Mouse (Mus musculus) embryonic fibroblast, embryonic 13.5 days (primary cell): Measurements from ENCODE around the gene Krt83. TPM values are rescaled to one million over a fixed set of nuclear protein-coding genes. Genes with fewer than 3 reads are reported as not detected.

ENCODE experiments used
- H3K27ac ChIP-seq: 2 replicates; pipeline ENCODE4 v1.5.1; 2012; ENCODE audit warnings: low read length, control low read depth, inconsistent platforms; ENCODE audit not compliant: insufficient read depth
- H3K4me1 ChIP-seq: 2 replicates; pipeline ENCODE4 v1.6.1; 2011; ENCODE audit warnings: low read length; ENCODE audit not compliant: control insufficient read depth, insufficient read depth
- H3K4me3 ChIP-seq: 2 replicates; pipeline ENCODE4 v1.5.1; 2011; ENCODE audit warnings: mild to moderate bottlenecking, control low read depth, low read length; ENCODE audit not compliant: insufficient read depth
- CTCF ChIP-seq: IDR thresholded peaks from 2 replicates; pipeline ENCODE4 v1.5.1; 2011; ENCODE audit warnings: mild to moderate bottlenecking, control low read depth, low read length, moderate library complexity, borderline replicate concordance; ENCODE audit not compliant: insufficient read depth
- POLR2A ChIP-seq: IDR thresholded peaks from 2 replicates; pipeline ENCODE4 v1.6.1; 2011; ENCODE audit warnings: low read depth, mild to moderate bottlenecking, control low read depth, low read length, moderate library complexity
- polyA plus RNA-seq: library from polyadenylated mRNA; stranded (reverse); fragments of >200 nt; gene quantifications from 2 replicates; pipeline ENCODE4 v1.2.4, GENCODE M21; 2011; ENCODE audit warnings: low read depth; ENCODE audit not compliant: missing spikeins, insufficient read length

Gene Krt83
- polyA plus RNA-seq, 1 experiment = not detected

- Histone ChIP-seq H3K4me3 (peak overlapping the region; percentile 7; the same call in 1 of the 2 replicates), H3K27ac (no peak overlapping the region), H3K4me1 (no peaks in the 10 kb centered on the region)
- TF ChIP-seq CTCF (peak; percentile 43; the same call in 1 of the 2 replicates), POLR2A (no peak)
Measured at GRCm38 (mm10) chr15:101479007-101479665, 12.2 kb downstream of the Krt83 start.

GRCm38 (mm10) chr15:101472952-101473528 is 18.3 kb downstream of the Krt83 start, which contains the start of gene Krt86:
Krt86 (plus strand) TSS chr15:101473478.
- Histone ChIP-seq H3K4me1 (no peaks in the 10 kb centered on the region), H3K27ac (no peak within 1 kb of the TSS), H3K4me3 (no peak within 1 kb of the TSS)
- TF ChIP-seq CTCF (no peak), POLR2A (no peak)

- H3K27ac ChIP-seq = no peak overlapping the region
Measured at GRCm38 (mm10) chr15:101469093-101469492, 22.2 kb downstream of the Krt83 start.

GRCm38 (mm10) chr15:101463651-101464050 is 27.7 kb downstream of the Krt83 start, which contains the start of gene Krt81:
Krt81 (minus strand) TSS chr15:101463751.
- TF ChIP-seq POLR2A (no peak), CTCF (no peak)
- Histone ChIP-seq H3K4me1 (no peaks in the 10 kb centered on the region), H3K27ac (no peak within 1 kb of the TSS), H3K4me3 (no peak within 1 kb of the TSS)

More at GRCm38 (mm10) chr15:101469093-101469492, 22.2 kb downstream of the Krt83 start:
- TF ChIP-seq POLR2A (no peak), CTCF (no peak)
- Histone ChIP-seq H3K4me3 (no peak overlapping the region), H3K4me1 (no peaks in the 10 kb centered on the region)

GRCm38 (mm10) chr15:101459283-101459682 is 32.0 kb downstream of the Krt83 start:
- H3K4me3 ChIP-seq = no peak overlapping the region
- H3K4me1 ChIP-seq = peaks cover 3% of the 10 kb centered on the region; the same call in 1 of the 2 replicates
- H3K27ac ChIP-seq = no peak overlapping the region
- TF ChIP-seq CTCF = no peak
- no peak for TF ChIP-seq POLR2A

- Histone ChIP-seq H3K4me3 (no peak overlapping the region), H3K4me1 (peaks cover 3% of the 10 kb centered on the region; the same call in 1 of the 2 replicates), H3K27ac (no peak overlapping the region)
- TF ChIP-seq POLR2A (no peak), CTCF (no peak)
Measured at GRCm38 (mm10) chr15:101458361-101458930, 32.9 kb downstream of the Krt83 start.

- peaks cover 3% of the 10 kb centered on the region; the same call in 1 of the 2 replicates for H3K4me1 ChIP-seq
- TF ChIP-seq POLR2A (no peak), CTCF (no peak)
- H3K27ac ChIP-seq = no peak overlapping the region; the same call in 1 of the 2 replicates
- no peak overlapping the region for H3K4me3 ChIP-seq
Measured at GRCm38 (mm10) chr15:101455891-101456290, 35.4 kb downstream of the Krt83 start.

GRCm38 (mm10) chr15:101455292-101455691 is 36.0 kb downstream of the Krt83 start:
- no peak for TF ChIP-seq POLR2A
- Histone ChIP-seq H3K4me3 (no peak overlapping the region), H3K27ac (peak overlapping the region; percentile 16; the same call in 1 of the 2 replicates), H3K4me1 (peaks cover 3% of the 10 kb centered on the region; the same call in 1 of the 2 replicates)

GRCm38 (mm10) chr15:101454774-101455173 is 36.5 kb downstream of the Krt83 start:
- no peak overlapping the region for H3K4me3 ChIP-seq
- 0 out of 2 replicates have a peak overlapping the region, but pooled peaks have one; percentile 16 for H3K27ac ChIP-seq
- TF ChIP-seq POLR2A = no peak
- TF ChIP-seq CTCF = no peak
- peaks cover 3% of the 10 kb centered on the region; the same call in 1 of the 2 replicates for H3K4me1 ChIP-seq
